Mouse (Mus musculus) layer of hippocampus, adult 2 months (tissue): Measurements from ENCODE around the gene Rab43. TPM values are rescaled to one million over a fixed set of nuclear protein-coding genes. Genes with fewer than 3 reads are reported as not detected.
"Not testable (repeated sequence)": the region's sequence is repeated elsewhere in the genome, so short reads cannot be mapped to it uniquely, and the experiment has no call there.

ENCODE experiments used
- DNase-seq, 2 experiments: peaks; one replicate each; pipeline ENCODE4 v3.0.0; 2022; ENCODE audit warnings: low spot score in 2 of 2
- H3K27ac ChIP-seq: fragments of 200-600 bp; 2 replicates; pipeline ENCODE4 v1.8.1; 2022
- H3K4me3 ChIP-seq: fragments of 200-600 bp; 2 replicates; pipeline ENCODE4 v1.8.1; 2022; ENCODE audit warnings: mild to moderate bottlenecking
- CTCF ChIP-seq: fragments of 200-600 bp; conservative IDR thresholded peaks from 2 replicates; pipeline ENCODE4 v1.8.1; 2022; ENCODE audit warnings: antibody characterized with exemption, mild to moderate bottlenecking, moderate library complexity
- total RNA-seq, 2 experiments: library from RNA; stranded (reverse); gene quantifications; 2 replicates each; pipeline ENCODE4 v1.2.3; 2021

The Rab43 gene
- total RNA-seq, 2 experiments from 2014 or later, result 10.7 to 15.5 TPM

GRCm38 (mm10) chr6:87775588-87776245 is 36.2 kb downstream of the Rab43 start:
- H3K4me3 ChIP-seq, result no peak overlapping the region
- TF ChIP-seq CTCF, result no peak
- no peak overlapping the region for H3K27ac ChIP-seq
- no peak for DNase-seq

- H3K4me3 ChIP-seq, result no peak overlapping the region
- TF ChIP-seq CTCF, result no peak
- no peak for DNase-seq
- H3K27ac ChIP-seq, result no peak overlapping the region
Observed at GRCm38 (mm10) chr6:87774909-87775308, 37.1 kb downstream of the Rab43 start.

GRCm38 (mm10) chr6:87774466-87774865 is 37.5 kb downstream of the Rab43 start:
- TF ChIP-seq CTCF, result no peak
- DNase-seq, result no peak
- no peak overlapping the region for H3K27ac ChIP-seq
- H3K4me3 ChIP-seq, result no peak overlapping the region

GRCm38 (mm10) chr6:87770626-87771025 is 41.3 kb downstream of the Rab43 start:
- peak; percentile 64 for TF ChIP-seq CTCF
- Histone ChIP-seq H3K4me3 (no peak overlapping the region), H3K27ac (no peak overlapping the region)
- no peak for DNase-seq

- not testable (repeated sequence) for H3K27ac ChIP-seq, H3K4me3 ChIP-seq, DNase-seq
Observed at GRCm38 (mm10) chr6:87764296-87764695, 47.7 kb downstream of the Rab43 start.

GRCm38 (mm10) chr6:87763376-87764280 is 48.3 kb downstream of the Rab43 start:
- H3K27ac ChIP-seq, result no peak overlapping the region
- TF ChIP-seq CTCF, result peak; percentile 93
- H3K4me3 ChIP-seq, result no peak overlapping the region
- DNase-seq, result no peak

- TF ChIP-seq CTCF, result no peak
- DNase-seq, result no peak
- Histone ChIP-seq H3K27ac (no peak overlapping the region), H3K4me3 (no peak overlapping the region)
Observed at GRCm38 (mm10) chr6:87762161-87762560, 49.8 kb downstream of the Rab43 start.

- TF ChIP-seq CTCF, result no peak
- Histone ChIP-seq H3K4me3 (no peak overlapping the region), H3K27ac (no peak overlapping the region)
Observed at GRCm38 (mm10) chr6:87759850-87760249, 52.1 kb downstream of the Rab43 start.

GRCm38 (mm10) chr6:87759404-87759803 is 52.6 kb downstream of the Rab43 start:
- DNase-seq, result no peak
- no peak overlapping the region for H3K27ac ChIP-seq
- no peak overlapping the region for H3K4me3 ChIP-seq
- no peak for TF ChIP-seq CTCF

More at GRCm38 (mm10) chr6:87759850-87760249, 52.1 kb downstream of the Rab43 start:
- DNase-seq, result no peak

GRCm38 (mm10) chr6:87756896-87757295 is 55.1 kb downstream of the Rab43 start:
- H3K4me3 ChIP-seq, result no peak overlapping the region
- no peak for DNase-seq
- TF ChIP-seq CTCF, result no peak
- H3K27ac ChIP-seq, result no peak overlapping the region

- Histone ChIP-seq H3K27ac (no peak overlapping the region), H3K4me3 (no peak overlapping the region)
- TF ChIP-seq CTCF, result no peak
- DNase-seq, result no peak
Observed at GRCm38 (mm10) chr6:87755196-87755595, 56.8 kb downstream of the Rab43 start.

- no peak for TF ChIP-seq CTCF
- no peak for DNase-seq
- Histone ChIP-seq H3K27ac (no peak overlapping the region), H3K4me3 (no peak overlapping the region)
Observed at GRCm38 (mm10) chr6:87751574-87751973, 60.4 kb downstream of the Rab43 start.

GRCm38 (mm10) chr6:87750184-87750910 is 61.6 kb downstream of the Rab43 start:
- DNase-seq, result no peak
- Histone ChIP-seq H3K27ac (no peak overlapping the region), H3K4me3 (no peak overlapping the region)
- no peak for TF ChIP-seq CTCF
